Mouse (Mus musculus): ENCODE data around the gene Srpr.
A peak's percentile ranks its signal among the peaks of the same experiment; 100 is the strongest.

The Srpr gene

DNA sequence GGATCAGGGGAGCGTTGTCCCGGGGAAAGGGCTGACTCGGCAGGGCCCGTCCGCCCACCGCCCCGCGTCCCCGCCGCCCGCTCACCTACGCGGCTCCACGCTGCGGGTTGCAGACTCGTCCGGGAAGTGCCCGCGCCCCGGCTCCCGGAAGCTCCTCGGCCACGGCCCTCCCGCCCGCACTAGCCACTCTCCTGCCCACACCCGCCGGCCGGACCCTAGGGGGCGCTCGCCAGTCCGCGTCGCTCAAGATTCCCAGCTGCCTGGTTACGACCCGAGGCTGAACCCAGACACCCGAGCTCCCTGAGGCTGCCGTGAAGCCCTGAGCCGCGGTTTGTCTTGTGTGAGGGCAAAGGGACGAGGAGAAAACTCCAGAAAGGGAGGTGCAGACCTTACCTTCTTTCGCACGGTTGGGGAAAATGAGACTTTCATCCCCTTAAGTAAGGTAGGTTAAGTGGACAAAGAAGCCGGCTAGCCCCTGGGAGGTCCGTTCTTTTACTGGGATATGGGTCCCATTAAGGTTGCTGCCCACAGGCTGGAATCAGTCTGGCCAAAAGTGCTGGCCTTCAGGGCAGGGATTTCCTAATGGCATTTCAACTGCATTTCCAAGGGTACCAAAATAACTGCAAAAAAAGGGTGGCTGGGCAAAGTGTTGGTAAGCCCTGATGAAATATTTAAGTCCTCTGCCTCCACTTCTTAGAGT is at the start of gene Srpr, which contains the start of gene Tirap:
Gene Srpr (plus strand): TSS at position 404 of the 700 bp plus-strand sequence.
Gene Tirap (minus strand): TSS at position 520 of the 700 bp plus-strand sequence.
- DNase-seq (ENCODE audit: low read depth, low spot score) = peak; percentile 84

GRCm38 (mm10) chr9:35152923-35153322 is 47.1 kb upstream of the Srpr start:
- no peak for DNase-seq (ENCODE audit: low read depth, low spot score)

GRCm38 (mm10) chr9:35156002-35156710 is 43.8 kb upstream of the Srpr start:
- no peak for DNase-seq (ENCODE audit: low read depth, low spot score)

- no peak for DNase-seq (ENCODE audit: low read depth, low spot score)
These were observed 43.1 kb upstream of the Srpr start for GRCm38 (mm10) chr9:35156862-35157261.

DNA sequence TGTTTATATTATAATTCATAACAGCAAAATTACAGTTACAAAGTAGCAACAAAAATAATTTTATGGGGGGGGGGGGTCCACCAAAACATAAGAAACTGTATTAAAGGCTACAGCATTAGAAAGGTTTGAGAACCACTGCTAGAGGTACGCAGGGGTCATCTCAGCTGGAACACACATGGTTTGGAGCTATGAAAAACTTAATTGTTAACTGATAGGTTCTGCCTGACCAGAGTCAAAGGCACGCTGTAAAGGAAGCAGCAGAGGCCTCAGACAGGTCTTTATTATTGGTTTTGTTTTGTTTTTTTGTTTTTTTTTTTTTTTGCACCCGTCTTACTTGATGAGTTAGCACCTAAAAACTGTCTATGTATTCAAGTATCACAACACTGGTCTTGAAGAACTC is 41.5 kb upstream of the Srpr start:
- no peak for DNase-seq (ENCODE audit: low read depth, low spot score)

DNA sequence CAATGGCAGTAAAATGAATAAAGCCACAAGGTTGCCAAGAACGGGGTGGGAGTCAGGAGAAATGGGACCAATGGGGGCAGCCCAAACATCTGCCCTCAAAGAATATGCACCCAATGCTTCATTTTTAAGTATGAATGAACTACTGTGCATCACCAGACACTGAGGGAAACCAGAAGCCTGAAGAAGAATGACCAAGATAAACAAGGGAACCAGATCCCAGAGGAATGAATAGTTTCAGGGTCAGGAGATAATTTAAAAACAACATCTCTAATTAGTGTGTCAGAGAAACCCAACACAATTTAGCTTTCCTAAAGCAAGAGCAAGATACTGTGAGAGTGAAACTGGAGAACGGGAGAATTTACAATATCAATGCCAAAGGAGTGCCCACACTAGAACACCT is 39.3 kb upstream of the Srpr start:
- DNase-seq (ENCODE audit: low read depth, low spot score) = no peak

DNA sequence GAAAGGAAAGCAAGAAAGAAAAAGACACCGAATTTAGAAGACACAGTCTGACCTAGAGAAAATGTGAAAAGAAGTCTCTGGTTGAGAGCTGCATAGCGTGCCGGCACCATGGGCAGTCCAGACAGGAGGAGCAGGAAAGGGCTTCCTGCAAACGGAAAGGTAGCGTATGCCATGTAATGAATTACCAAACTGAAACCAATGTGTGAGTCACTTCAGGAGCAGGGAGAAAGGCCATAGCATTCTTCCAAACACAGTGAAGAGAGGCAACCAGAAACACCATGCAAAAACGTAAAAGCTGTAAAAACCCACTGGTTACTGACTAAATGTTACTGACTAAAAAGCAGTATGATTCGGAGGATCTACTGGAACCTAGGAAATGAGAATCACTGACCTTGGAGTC is 38.3 kb upstream of the Srpr start:
- DNase-seq (ENCODE audit: low read depth, low spot score) = no peak

- no peak for DNase-seq (ENCODE audit: low read depth, low spot score)
These were observed 36.8 kb upstream of the Srpr start for GRCm38 (mm10) chr9:35163011-35163690.

DNA sequence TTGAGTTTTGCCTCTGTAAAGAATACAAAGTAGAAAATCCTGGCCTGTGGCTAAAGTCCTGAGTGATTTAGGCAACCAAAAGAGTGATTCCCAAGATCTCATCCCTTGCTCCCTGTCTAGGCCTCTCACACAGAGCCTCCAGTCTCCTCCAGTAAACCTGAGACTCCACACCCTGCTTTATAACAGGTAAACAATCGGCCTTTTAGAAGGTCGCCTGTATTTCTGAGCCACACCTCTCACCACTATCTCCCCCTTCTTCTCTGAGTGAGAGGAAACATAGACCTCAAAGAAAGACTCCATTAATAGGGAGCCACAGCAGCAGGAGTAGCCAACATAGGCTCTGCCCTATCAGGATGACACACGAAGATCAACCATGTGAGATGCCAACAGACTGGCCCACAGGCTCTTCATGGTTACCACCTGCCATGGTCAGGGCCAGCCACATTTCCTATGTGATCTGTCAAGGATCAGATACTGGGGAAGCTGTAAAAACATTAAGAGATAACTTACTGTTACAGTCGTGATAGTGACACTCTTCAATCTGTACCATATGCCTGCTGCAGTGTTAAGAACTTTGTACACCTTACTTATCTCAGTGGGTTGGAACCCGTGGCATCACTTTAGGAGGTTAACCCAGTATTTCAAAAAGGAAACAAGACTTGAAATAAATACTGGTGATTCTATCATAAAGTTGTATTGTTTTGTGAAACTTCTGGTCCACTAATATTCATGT is 35.7 kb upstream of the Srpr start:
- no peak for DNase-seq (ENCODE audit: low read depth, low spot score)

- DNase-seq (ENCODE audit: low read depth, low spot score) = peak; percentile 41
These were observed 33.7 kb upstream of the Srpr start for GRCm38 (mm10) chr9:35166144-35166797.

- no peak for DNase-seq (ENCODE audit: low read depth, low spot score)
These were observed 33.0 kb upstream of the Srpr start for GRCm38 (mm10) chr9:35166798-35167635.

GRCm38 (mm10) chr9:35170071-35170470 is 29.9 kb upstream of the Srpr start:
- DNase-seq (ENCODE audit: low read depth, low spot score) = no peak

GRCm38 (mm10) chr9:35173331-35173730 is 26.6 kb upstream of the Srpr start:
- DNase-seq (ENCODE audit: low read depth, low spot score) = no peak

GRCm38 (mm10) chr9:35175251-35176123 is 24.5 kb upstream of the Srpr start, which contains the start of gene Dcps:
TSS of gene Dcps (minus strand) at chr9:35176061.
- DNase-seq (ENCODE audit: low read depth, low spot score) = peak; percentile 94

DNA sequence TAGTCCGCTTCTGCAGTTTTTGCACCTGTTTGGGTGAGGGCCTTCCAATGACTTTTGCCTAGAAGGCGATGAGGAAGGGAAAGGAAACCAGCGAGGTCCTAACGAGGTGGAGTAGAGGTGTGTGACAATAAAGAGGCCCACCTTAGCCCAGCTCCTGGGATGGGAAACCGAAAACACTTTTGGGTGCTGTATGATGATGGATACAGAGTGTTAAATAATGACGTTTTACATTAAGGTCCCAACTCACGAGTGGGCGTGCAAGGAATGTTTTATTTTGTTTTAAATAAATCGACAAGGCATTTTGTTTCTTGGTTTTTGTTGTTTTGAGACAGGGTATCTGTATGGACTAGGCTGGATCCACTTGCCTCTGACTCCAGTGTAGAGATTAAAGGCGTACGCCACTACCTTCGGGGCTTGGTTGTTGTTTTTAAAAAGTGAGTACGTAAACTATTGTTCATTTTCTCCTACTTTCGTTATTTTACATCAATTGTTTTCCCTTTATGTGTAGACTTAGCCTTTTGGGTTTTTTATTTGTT is 23.8 kb upstream of the Srpr start:
- DNase-seq (ENCODE audit: low read depth, low spot score) = no peak

- no peak for DNase-seq (ENCODE audit: low read depth, low spot score)
These were observed 17.1 kb upstream of the Srpr start for GRCm38 (mm10) chr9:35182832-35183231.

DNA sequence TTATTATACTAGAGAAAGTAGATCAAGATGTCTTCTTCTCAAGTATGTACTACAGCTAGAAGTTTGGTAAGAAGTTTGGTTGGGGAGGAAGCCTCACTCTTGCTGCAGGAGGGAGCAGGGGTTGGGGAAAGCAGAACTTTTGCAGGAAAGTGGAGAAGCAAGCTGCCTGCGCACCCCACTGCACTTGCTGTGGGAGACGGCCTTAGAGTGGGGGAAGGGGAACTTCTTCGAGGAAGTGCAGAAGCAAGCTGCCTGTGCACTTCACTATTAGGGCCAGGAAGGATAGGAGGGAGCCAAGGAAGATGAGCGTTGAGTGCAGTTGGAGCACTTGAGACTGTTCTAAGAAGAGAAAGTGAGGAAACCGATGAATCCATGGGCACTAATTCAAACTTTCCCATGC is 16.6 kb upstream of the Srpr start:
- DNase-seq (ENCODE audit: low read depth, low spot score) = no peak

DNA sequence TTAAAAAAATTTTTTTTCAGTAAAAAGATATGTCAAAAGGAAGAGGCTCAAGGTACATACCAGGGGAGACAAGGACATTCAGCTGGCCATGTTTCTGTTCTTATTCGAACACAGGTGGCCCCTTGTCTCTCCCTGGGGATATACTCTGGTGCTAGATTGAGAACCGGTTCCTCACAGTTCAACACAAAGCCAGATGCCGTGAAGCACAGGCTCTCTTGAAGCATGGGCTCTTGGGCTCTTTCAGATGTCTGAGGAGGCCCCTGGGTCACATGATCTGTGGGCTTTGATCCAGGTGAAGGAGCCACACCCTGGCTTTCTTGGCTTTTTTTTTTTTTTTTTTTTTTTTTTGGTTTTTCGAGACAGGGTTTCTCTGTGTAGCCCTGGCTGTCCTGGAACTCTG is 13.5 kb upstream of the Srpr start:
- peak; percentile 48 for DNase-seq (ENCODE audit: low read depth, low spot score)

DNA sequence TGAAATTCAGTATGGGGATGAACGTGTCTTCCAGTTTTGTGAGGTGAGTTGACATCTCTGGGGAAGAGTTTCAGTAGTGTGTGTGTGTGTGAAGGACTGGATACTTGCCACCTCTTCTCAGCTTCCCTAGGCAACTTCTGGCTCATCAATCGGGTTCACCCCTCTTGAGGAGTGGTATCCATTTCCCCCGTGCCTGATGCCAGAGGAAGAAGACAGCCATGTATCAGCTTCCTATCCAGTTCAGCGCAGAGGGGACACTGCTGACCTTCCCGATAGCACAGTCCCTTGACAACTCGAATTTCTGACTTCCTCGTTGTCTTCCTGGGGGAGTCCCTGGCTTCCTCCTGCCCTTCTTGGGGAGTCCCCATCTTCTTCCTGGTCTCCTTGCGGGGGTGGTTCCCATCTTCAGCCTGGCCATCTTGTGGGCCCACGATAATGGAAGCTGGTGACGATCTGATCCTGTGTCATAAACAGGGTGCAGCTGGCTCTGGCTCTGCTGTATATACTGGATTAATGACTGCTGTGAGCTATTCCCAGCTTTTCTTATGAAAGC is 12.5 kb upstream of the Srpr start:
- DNase-seq (ENCODE audit: low read depth, low spot score) = no peak

All from R1 (cell line).